Mouse (Mus musculus): Measurements from ENCODE around the gene Zfp568.
A peak's percentile ranks its signal among the peaks of the same experiment; 100 is the strongest.

Gene Zfp568

DNA sequence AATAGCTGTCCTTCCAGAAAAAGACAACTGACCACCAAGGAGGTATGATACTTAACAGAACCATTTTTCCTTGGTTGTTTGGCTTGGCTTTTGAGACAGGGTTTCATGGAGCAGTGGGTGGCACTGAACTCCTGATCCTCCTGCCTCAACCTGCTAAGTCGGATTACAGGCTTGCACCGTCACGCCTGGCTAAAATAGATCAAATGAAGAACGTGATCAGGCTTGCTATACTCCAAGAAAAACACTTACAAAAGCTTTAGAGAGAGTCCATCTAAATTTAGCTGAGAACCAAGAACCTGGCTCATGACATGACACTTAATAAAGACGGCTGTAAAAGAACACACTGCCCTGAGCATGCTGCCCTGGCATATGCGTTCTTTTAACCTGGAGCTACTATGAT, 76.6 kb downstream of the Zfp568 start:
- no peak for DNase-seq (ENCODE audit: low read depth)

- DNase-seq (ENCODE audit: low read depth): peak; percentile 45
Observed at GRCm38 (mm10) chr7:30062478-30062877, 78.7 kb downstream of the Zfp568 start.

GRCm38 (mm10) chr7:30064622-30065021, 80.9 kb downstream of the Zfp568 start:
- no peak for DNase-seq (ENCODE audit: low read depth)

DNA sequence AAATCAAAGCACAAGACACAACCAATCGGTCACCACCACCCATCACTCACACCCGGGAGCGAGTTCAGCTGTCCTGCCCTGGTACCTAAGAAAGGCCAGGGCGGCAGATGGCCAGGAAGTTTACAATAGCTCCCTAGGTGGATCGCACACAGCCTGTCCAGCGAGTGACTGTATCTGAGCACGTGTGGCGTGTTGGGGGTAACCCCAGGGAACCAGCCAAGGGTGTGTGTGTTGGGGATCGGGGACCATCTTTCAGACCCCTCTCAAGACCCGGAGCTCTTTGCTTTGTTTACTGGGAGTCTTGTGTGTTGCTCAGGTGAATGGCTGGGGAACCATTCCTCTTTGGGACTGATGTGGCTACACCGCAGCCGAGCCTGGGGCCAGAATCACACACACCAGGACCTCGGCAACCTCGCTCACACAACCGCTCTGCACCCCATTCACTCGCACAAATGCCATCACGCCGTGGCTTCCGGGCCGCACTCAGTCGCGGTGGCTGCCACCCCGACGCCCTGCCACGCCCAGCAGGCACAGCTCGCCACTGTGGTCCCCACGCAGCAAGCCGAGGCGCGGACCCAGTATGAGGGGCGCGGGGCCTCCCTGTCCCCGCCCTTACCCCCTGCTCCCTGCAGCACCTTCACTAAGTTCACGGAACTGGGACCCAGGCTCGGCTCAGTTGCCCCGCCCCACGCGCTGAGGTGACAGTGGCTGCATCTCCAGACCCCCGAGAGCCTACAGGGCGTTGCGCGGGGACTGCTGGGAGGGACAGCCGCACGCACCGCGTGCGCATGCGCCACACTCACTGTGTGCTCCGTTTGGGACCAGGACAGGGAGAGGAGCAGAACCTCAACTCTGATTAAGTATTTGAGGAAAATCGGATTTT, 88.6 kb downstream of the Zfp568 start, which contains the start of gene Zfp82:
Zfp82 (minus strand) TSS at position 755 of the 883 bp plus-strand sequence.
- DNase-seq (ENCODE audit: low read depth): peak; percentile 87

Measured in NIH3T3 (cell line).